Mouse (Mus musculus) megakaryocyte, embryonic 14.5 days (primary cell): ENCODE results near the gene Shisal2b. TPM values are rescaled to one million over a fixed set of nuclear protein-coding genes. Genes with fewer than 3 reads are reported as not detected.
A peak's percentile ranks its signal among the peaks of the same experiment; 100 is the strongest.
"Not testable (repeated sequence)": the region's sequence is repeated elsewhere in the genome, so short reads cannot be mapped to it uniquely, and the experiment has no call there.

Experiments used
- H3K27me3 ChIP-seq: replicated peaks from 2 replicates; pipeline ENCODE3; 2012; ENCODE audit warnings: inconsistent platforms
- H3K36me3 ChIP-seq: replicated peaks from 2 replicates; pipeline ENCODE3; 2012; ENCODE audit warnings: low read length, inconsistent platforms, mixed read lengths
- H3K4me1 ChIP-seq: 2 replicates; pipeline ENCODE4 v1.6.1; 2012; ENCODE audit warnings: inconsistent platforms
- H3K4me3 ChIP-seq: replicated peaks from 2 replicates; pipeline ENCODE3; 2012; ENCODE audit warnings: moderate library complexity, mild to moderate bottlenecking, inconsistent platforms
- H3K9me3 ChIP-seq: 2 replicates; pipeline ENCODE4 v1.6.1; 2012; ENCODE audit warnings: inconsistent platforms
- FLI1 ChIP-seq: IDR thresholded peaks from 2 replicates; pipeline ENCODE4 v1.6.1; 2012; ENCODE audit warnings: low read length, inconsistent platforms, mixed read lengths
- GATA1 ChIP-seq: IDR thresholded peaks from 3 replicates; pipeline ENCODE4 v1.6.1; 2012; ENCODE audit warnings: mixed read lengths, low read length, inconsistent platforms, borderline replicate concordance
- polyA plus RNA-seq: library from polyadenylated mRNA; stranded (reverse); fragments of >175 nt; gene quantifications from 2 replicates; pipeline ENCODE4 v1.2.3, GENCODE M21; 2012; ENCODE audit warnings: low replicate concordance; ENCODE audit not compliant: insufficient read depth

The Shisal2b gene
- polyA plus RNA-seq = not detected in 2 replicates

GRCm38 (mm10) chr13:104863127-104863979, at the start of gene Shisal2b:
Shisal2b (minus strand) TSS chr13:104863893.
- Histone ChIP-seq H3K36me3 (no peaks in the 10 kb centered on the region), H3K4me3 (peak within 1 kb of the TSS; percentile 93), H3K27me3 (peaks cover 46% of the 10 kb centered on the region), H3K4me1 (peaks cover 16% of the 10 kb centered on the region), H3K9me3 (peaks cover 4% of the 10 kb centered on the region; the same call in 1 of the 2 replicates)
- TF ChIP-seq FLI1 (no peak), GATA1 (no peak)

GRCm38 (mm10) chr13:104911626-104912025, 47.9 kb upstream of the Shisal2b start:
- H3K9me3 ChIP-seq, H3K27me3 ChIP-seq, H3K36me3 ChIP-seq, H3K4me1 ChIP-seq, H3K4me3 ChIP-seq: not testable (repeated sequence)

- not testable (repeated sequence) for H3K4me1 ChIP-seq, H3K36me3 ChIP-seq, H3K9me3 ChIP-seq, H3K4me3 ChIP-seq, H3K27me3 ChIP-seq
Measured at GRCm38 (mm10) chr13:104911006-104911405, 47.3 kb upstream of the Shisal2b start.

GRCm38 (mm10) chr13:104908691-104909090, 45.0 kb upstream of the Shisal2b start:
- H3K4me3 ChIP-seq = no peak overlapping the region
- H3K4me1 ChIP-seq = 0 out of 2 replicates have a peak, but pooled peaks cover 3% of the 10 kb centered on the region
- TF ChIP-seq FLI1 = no peak
- TF ChIP-seq GATA1 = no peak
- peaks cover 2% of the 10 kb centered on the region for H3K27me3 ChIP-seq
- peaks cover 4% of the 10 kb centered on the region for H3K9me3 ChIP-seq
- no peaks in the 10 kb centered on the region for H3K36me3 ChIP-seq

GRCm38 (mm10) chr13:104894771-104895170, 31.1 kb upstream of the Shisal2b start:
- peaks cover 2% of the 10 kb centered on the region for H3K27me3 ChIP-seq

GRCm38 (mm10) chr13:104892337-104892736, 28.6 kb upstream of the Shisal2b start:
- no peak overlapping the region for H3K4me3 ChIP-seq
- no peak for TF ChIP-seq GATA1
- no peak for TF ChIP-seq FLI1
- H3K27me3 ChIP-seq = peaks cover 2% of the 10 kb centered on the region
- H3K4me1 ChIP-seq = no peaks in the 10 kb centered on the region
- H3K9me3 ChIP-seq = peaks cover 5% of the 10 kb centered on the region; the same call in 1 of the 2 replicates
- no peaks in the 10 kb centered on the region for H3K36me3 ChIP-seq

More at GRCm38 (mm10) chr13:104894771-104895170, 31.1 kb upstream of the Shisal2b start:
- peaks cover 16% of the 10 kb centered on the region for H3K9me3 ChIP-seq
- TF ChIP-seq FLI1 (no peak), GATA1 (no peak)
- no peaks in the 10 kb centered on the region for H3K36me3 ChIP-seq
- no peak overlapping the region for H3K4me3 ChIP-seq
- no peaks in the 10 kb centered on the region for H3K4me1 ChIP-seq

- no peaks in the 10 kb centered on the region for H3K36me3 ChIP-seq
- peaks cover 4% of the 10 kb centered on the region for H3K27me3 ChIP-seq
- H3K9me3 ChIP-seq = no peaks in the 10 kb centered on the region
- H3K4me3 ChIP-seq = peak overlapping the region; percentile 40
- no peak for TF ChIP-seq FLI1
- no peaks in the 10 kb centered on the region for H3K4me1 ChIP-seq
Measured at GRCm38 (mm10) chr13:104886308-104887032, 22.8 kb upstream of the Shisal2b start.

GRCm38 (mm10) chr13:104883566-104884249, 20.0 kb upstream of the Shisal2b start:
- H3K36me3 ChIP-seq = no peaks in the 10 kb centered on the region
- H3K4me3 ChIP-seq = no peak overlapping the region
- peaks cover 2% of the 10 kb centered on the region for H3K27me3 ChIP-seq
- H3K9me3 ChIP-seq = no peaks in the 10 kb centered on the region
- TF ChIP-seq GATA1 = no peak
- TF ChIP-seq FLI1 = no peak
- H3K4me1 ChIP-seq = no peaks in the 10 kb centered on the region

- no peak for TF ChIP-seq FLI1
- no peak for TF ChIP-seq GATA1
- H3K4me1 ChIP-seq = no peaks in the 10 kb centered on the region
- H3K9me3 ChIP-seq = no peaks in the 10 kb centered on the region
- H3K36me3 ChIP-seq = no peaks in the 10 kb centered on the region
- no peak overlapping the region for H3K4me3 ChIP-seq
- H3K27me3 ChIP-seq = peaks cover 2% of the 10 kb centered on the region
Measured at GRCm38 (mm10) chr13:104878508-104878907, 14.8 kb upstream of the Shisal2b start.
